ENCODE assay signal across 8 mouse cellular contexts in genomic region chr16:22264962-22265848, GRCm38 (mm10). TPM values are rescaled to one million over a fixed set of nuclear protein-coding genes. Genes with fewer than 3 reads are reported as not detected.
DNase-seq lines count a peak whose midpoint lies in the region; ATAC-seq lines count a peak whose summit lies in the region.

No protein-coding gene starts in this region.

- under 1% methylated on average over 78 of the region's 81 CpGs for WGBS in intestine, embryonic 16.5 days
- under 1% methylated on average over 81 of the region's 81 CpGs for WGBS in midbrain, embryonic 10.5 days

- H3K9ac ChIP-seq in intestine, embryonic 16.5 days (ENCODE audit: low read depth, low read length): peak overlapping the region; percentile 98

- H3K36me3 ChIP-seq in intestine, embryonic 16.5 days (ENCODE audit: control insufficient read depth, insufficient read depth, low read length): no peaks in the 10 kb centered on the region
- H3K36me3 ChIP-seq in midbrain, embryonic 10.5 days: peaks cover 26% of the 10 kb centered on the region

- peak; percentile 91 for DNase-seq in adrenal gland, adult 2 months
- DNase-seq in embryo, embryonic 11 days: peak; percentile 93
- peak; percentile 77 to 86 for DNase-seq in gastrocnemius, postnatal 36 days
- peak; percentile 85 to 87 for DNase-seq in left cerebral cortex, postnatal 36 days (ENCODE audit: low spot score in 2 of 2)
- peak; percentile 86 for DNase-seq in midbrain, embryonic 10.5 days (ENCODE audit: low spot score)
- peak; percentile 94 for DNase-seq in right cerebral cortex, postnatal 4 days
- peak; percentile 79 for DNase-seq in yolk sac, embryonic 10.5 days (ENCODE audit: low spot score)

- peak overlapping the region; percentile 78 for H3K4me2 ChIP-seq in intestine, embryonic 16.5 days (ENCODE audit: low read depth, low read length)

- intact Hi-C loops in gastrocnemius, postnatal 36 days (cut with DNase I): no loop called here
- intact Hi-C loops in left cerebral cortex, postnatal 36 days (cut with DNase I): no loop called here

- H3K27me3 ChIP-seq in intestine, embryonic 16.5 days (replicated peaks; ENCODE audit: control insufficient read depth, insufficient read depth, low read length): no peaks in the 10 kb centered on the region
- no peaks in the 10 kb centered on the region for H3K27me3 ChIP-seq in midbrain, embryonic 10.5 days (ENCODE audit: low read depth, poor library complexity, severe bottlenecking)

- ATAC-seq in intestine, embryonic 16.5 days: peak; percentile 73

- H3K4me1 ChIP-seq in intestine, embryonic 16.5 days (ENCODE audit: control insufficient read depth, insufficient read depth, low read length): peaks cover 14% of the 10 kb centered on the region
- peaks cover 30% of the 10 kb centered on the region for H3K4me1 ChIP-seq in midbrain, embryonic 10.5 days

- peak overlapping the region; percentile 82 for H3K4me3 ChIP-seq in intestine, embryonic 16.5 days (ENCODE audit: low read length)
- H3K4me3 ChIP-seq in midbrain, embryonic 10.5 days: peak overlapping the region; percentile 78

- H3K27ac ChIP-seq in intestine, embryonic 16.5 days (ENCODE audit: low read length): peak overlapping the region; percentile 88
- peak overlapping the region; percentile 97 for H3K27ac ChIP-seq in midbrain, embryonic 10.5 days (replicated peaks)

- H3K9me3 ChIP-seq in intestine, embryonic 16.5 days (ENCODE audit: control insufficient read depth, low read length): no peaks in the 10 kb centered on the region
- no peaks in the 10 kb centered on the region for H3K9me3 ChIP-seq in midbrain, embryonic 10.5 days (replicated peaks)

RNA-seq across cellular contexts. Expression of gene Tra2b, which starts 0.6 kb away (rescaled TPM):
- 100 to 1,000 TPM in 1 of 2 experiments, 10 to 100 TPM in 1; 71.0 to 101 TPM for total RNA-seq in adrenal gland, adult 2 months (2021)
- 8.1 and 9.9 TPM in 2 replicates for polyA plus RNA-seq in adrenal gland, adult 2 months (2012; rRNA removed)
- 10 to 100 TPM; 25.3 to 34.1 TPM for total RNA-seq in gastrocnemius, postnatal 36 days (2021)
- 264 and 282 TPM in 2 replicates for polyA plus RNA-seq in intestine, embryonic 16.5 days (2015; fragmentation: Nextera tagmentation; extraction: Ambion mirVana)
- total RNA-seq in left cerebral cortex, postnatal 36 days (2021): 10 to 100 TPM; 64.1 to 71.4 TPM
- 480 and 495 TPM in 2 replicates for polyA plus RNA-seq in midbrain, embryonic 10.5 days (2016; fragmentation: Nextera tagmentation; extraction: Ambion mirVana)

Comparison
In these comparisons a context has a peak if more than half of its experiments do, and no peak if none do; other contexts are left out.
1. Peak in every context shown above with its lines: DNase-seq, ATAC-seq, H3K4me3 ChIP-seq and H3K27ac ChIP-seq.